In genomic region chr1:167010190-167010589, GRCm38 (mm10) we compare ENCODE assay signal across 27 mouse cellular contexts. TPM values are rescaled to one million over a fixed set of nuclear protein-coding genes. Genes with fewer than 3 reads are reported as not detected.
A peak's percentile ranks its signal among the peaks of the same experiment; 100 is the strongest.
DNase-seq lines count a peak whose midpoint lies in the region; ATAC-seq and TF ChIP-seq lines count a peak whose summit lies in the region.
"Had no signal": no experiment of that assay in that cellular context is flagged by ENCODE, and none has a peak within 500 bp of the region (broad histone marks: within the 10 kb centered on the region; RNA-seq: fewer than 3 reads in every experiment).

No protein-coding gene starts in this region.

- peaks cover 49% of the 10 kb centered on the region for H3K4me1 ChIP-seq in midbrain, embryonic 10.5 days
- no peaks in the 10 kb centered on the region for H3K4me1 ChIP-seq in midbrain, postnatal 0 days (ENCODE audit: insufficient read depth, low read length)
- H3K4me1 ChIP-seq: embryonic facial prominence, embryonic 15.5 days; heart, embryonic 12.5 days; heart, embryonic 15.5 days; intestine, embryonic 15.5 days had no signal

- no peaks in the 10 kb centered on the region for H3K9me3 ChIP-seq in midbrain, embryonic 10.5 days (replicated peaks)
- H3K9me3 ChIP-seq in midbrain, postnatal 0 days (ENCODE audit: low read length), result no peaks in the 10 kb centered on the region
- H3K9me3 ChIP-seq: embryonic facial prominence, embryonic 12.5 days; embryonic facial prominence, embryonic 15.5 days; heart, embryonic 12.5 days; heart, embryonic 15.5 days; hindbrain, embryonic 12.5 days; intestine, embryonic 15.5 days had no signal

- no peak overlapping the region for H3K9ac ChIP-seq in midbrain, postnatal 0 days (replicated peaks; ENCODE audit: low read length, poor library complexity, severe bottlenecking)
- H3K9ac ChIP-seq: embryonic facial prominence, embryonic 12.5 days; embryonic facial prominence, embryonic 15.5 days; forebrain, postnatal 0 days; heart, embryonic 12.5 days; heart, embryonic 15.5 days; hindbrain, embryonic 12.5 days; intestine, embryonic 15.5 days had no signal

- H3K36me3 ChIP-seq in midbrain, embryonic 10.5 days, result no peaks in the 10 kb centered on the region
- no peaks in the 10 kb centered on the region for H3K36me3 ChIP-seq in midbrain, postnatal 0 days (ENCODE audit: insufficient read depth, low read length)
- H3K36me3 ChIP-seq: embryonic facial prominence, embryonic 12.5 days; embryonic facial prominence, embryonic 15.5 days; heart, embryonic 12.5 days; heart, embryonic 15.5 days; hindbrain, embryonic 12.5 days; intestine, embryonic 15.5 days had no signal

- H3K27me3 ChIP-seq in midbrain, embryonic 10.5 days (ENCODE audit: low read depth, poor library complexity, severe bottlenecking), result no peaks in the 10 kb centered on the region
- no peaks in the 10 kb centered on the region for H3K27me3 ChIP-seq in midbrain, postnatal 0 days (ENCODE audit: insufficient read depth, low read length)
- H3K27me3 ChIP-seq: embryonic facial prominence, embryonic 12.5 days; embryonic facial prominence, embryonic 15.5 days; heart, embryonic 12.5 days; heart, embryonic 15.5 days; hindbrain, embryonic 12.5 days had no signal

- intact Hi-C loops in heart, postnatal 14 days (cut with DNase I), result no loop called here

- peak; percentile 81 for DNase-seq in heart, adult 11 months
- no peak for DNase-seq in heart, postnatal 14 days
- no peak for DNase-seq in midbrain, embryonic 10.5 days (ENCODE audit: low spot score)
- no peak for DNase-seq in midbrain, postnatal 0 days (ENCODE audit: low spot score)
- peak; percentile 74 for DNase-seq in Muller cell, postnatal 12 days (ENCODE audit: inconsistent ontology term)
- DNase-seq in kidney, postnatal 4 days, result no peak
- DNase-seq: adrenal gland, postnatal 10 days; adrenal gland, postnatal 36 days; cerebellum, adult 18-20 months; cerebellum, postnatal 25 days; forebrain, postnatal 0 days; gastrocnemius, adult 2 months; gastrocnemius, postnatal 14 days; heart, adult 18-20 months; heart, postnatal 10 days; heart, postnatal 4 days had no signal

- 0 out of 2 replicates have a peak overlapping the region, but pooled peaks have one; percentile 20 for H3K27ac ChIP-seq in midbrain, embryonic 10.5 days (replicated peaks)
- H3K27ac ChIP-seq in midbrain, postnatal 0 days (ENCODE audit: low read depth, low read length), result no peak overlapping the region
- H3K27ac ChIP-seq: embryonic facial prominence, embryonic 12.5 days; embryonic facial prominence, embryonic 15.5 days; gastrocnemius, adult 2 months; heart, embryonic 15.5 days; hindbrain, embryonic 12.5 days; intestine, embryonic 15.5 days had no signal

- ATAC-seq in midbrain, postnatal 0 days (ENCODE audit: low FRiP score), result no peak
- ATAC-seq: CD4-positive, CD25-positive, alpha-beta regulatory T cell, adult 4 months; forebrain, embryonic 14.5 days; forebrain, postnatal 0 days; hindbrain, embryonic 16.5 days; intestine, embryonic 15.5 days; Patski had no signal

- TF ChIP-seq CTCF in midbrain, postnatal 0 days (IDR thresholded peaks at IDR 0.05), result no peak

- H3K4me3 ChIP-seq in midbrain, embryonic 10.5 days, result no peak overlapping the region
- H3K4me3 ChIP-seq in midbrain, postnatal 0 days (ENCODE audit: low read depth, low read length), result no peak overlapping the region
- H3K4me3 ChIP-seq: embryonic facial prominence, embryonic 12.5 days; embryonic facial prominence, embryonic 15.5 days; gastrocnemius, adult 2 months; heart, embryonic 12.5 days; heart, embryonic 15.5 days; hindbrain, embryonic 12.5 days; intestine, embryonic 15.5 days had no signal

- no peak overlapping the region for H3K4me2 ChIP-seq in midbrain, postnatal 0 days (ENCODE audit: low read depth, low read length, poor library complexity, severe bottlenecking)
- H3K4me2 ChIP-seq: embryonic facial prominence, embryonic 12.5 days; embryonic facial prominence, embryonic 15.5 days; heart, embryonic 12.5 days; heart, embryonic 15.5 days; hindbrain, embryonic 12.5 days; intestine, embryonic 15.5 days had no signal

- WGBS in midbrain, embryonic 10.5 days, result 92% methylated on average over 9 of the region's 9 CpGs
- WGBS in midbrain, postnatal 0 days, result 92% methylated on average over 9 of the region's 9 CpGs

RNA-seq across cellular contexts. Expression of gene Fam78b, which starts 9.0 kb away (rescaled TPM):
- 1 to 10 TPM; 4.5 to 5.4 TPM for total RNA-seq in heart, postnatal 14 days (2021)
- polyA plus RNA-seq in midbrain, embryonic 10.5 days (2016; fragmentation: Nextera tagmentation; extraction: Ambion mirVana), result 1.7 and 2.4 TPM in 2 replicates
- total RNA-seq in midbrain, postnatal 0 days (2014; rRNA removed), result 20.2 and 22.0 TPM in 2 replicates
- 7.0 and 8.2 TPM in 2 replicates for polyA plus RNA-seq in midbrain, postnatal 0 days (2015; fragmentation: Nextera tagmentation; extraction: Ambion mirVana)
- total RNA-seq: MEL had no signal
- polyA plus RNA-seq: Patski had no signal

Comparison
In these comparisons a context has a peak if more than half of its experiments do, and no peak if none do; other contexts are left out.
1. DNase-seq: peak in heart, adult 11 months (single experiment) and Muller cell, postnatal 12 days (single experiment); none in heart, postnatal 14 days (0 of 2), midbrain, embryonic 10.5 days (single experiment), midbrain, postnatal 0 days (single experiment) and kidney, postnatal 4 days (0 of 2).